Mouse (Mus musculus) thymus, postnatal 4 days (tissue): ENCODE results near the gene Ears2.

Experiments used
- DNase-seq: peaks from one replicate; pipeline ENCODE4 v3.0.0; 2021

The Ears2 gene

DNA sequence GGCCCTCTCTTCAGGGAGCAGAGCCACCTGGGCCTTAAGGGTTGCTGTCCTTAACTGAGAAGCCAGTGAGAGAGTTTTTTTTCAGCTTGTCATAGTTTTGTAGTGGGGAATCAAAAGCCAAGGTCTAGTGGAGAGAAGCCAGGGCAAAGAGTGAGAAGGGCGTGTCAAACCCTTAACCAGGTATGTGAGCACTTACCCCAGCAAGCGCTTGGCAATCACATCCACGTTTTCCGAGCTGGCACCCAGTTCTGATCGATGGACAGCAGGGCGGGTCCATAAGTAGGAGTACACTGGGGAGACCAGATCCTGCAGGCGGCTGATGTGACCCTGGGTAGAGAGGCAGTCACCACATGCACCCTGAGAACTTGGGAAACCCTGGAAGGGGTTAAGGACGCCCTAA is 23.0 kb downstream of the Ears2 start:
- DNase-seq, result no peak

DNA sequence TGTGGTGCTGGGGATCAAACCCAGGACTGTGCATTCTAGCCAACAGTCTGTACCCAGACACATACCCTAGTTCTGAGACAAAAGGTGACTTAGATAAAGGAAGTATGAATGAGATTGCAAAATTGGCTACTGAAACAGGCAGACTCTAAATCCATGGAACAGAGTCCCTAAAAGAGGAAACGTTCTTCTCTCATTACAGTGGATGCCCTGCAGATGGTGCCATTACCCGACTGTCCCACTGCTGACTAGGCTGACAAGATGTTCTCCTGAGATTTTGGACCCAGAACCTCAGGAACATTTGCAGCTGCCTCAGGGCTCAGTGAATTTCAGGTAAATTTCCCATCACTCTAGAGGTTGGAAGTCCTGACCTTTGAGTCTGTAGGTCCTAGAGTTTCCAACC is 32.7 kb downstream of the Ears2 start:
- DNase-seq, result no peak

DNA sequence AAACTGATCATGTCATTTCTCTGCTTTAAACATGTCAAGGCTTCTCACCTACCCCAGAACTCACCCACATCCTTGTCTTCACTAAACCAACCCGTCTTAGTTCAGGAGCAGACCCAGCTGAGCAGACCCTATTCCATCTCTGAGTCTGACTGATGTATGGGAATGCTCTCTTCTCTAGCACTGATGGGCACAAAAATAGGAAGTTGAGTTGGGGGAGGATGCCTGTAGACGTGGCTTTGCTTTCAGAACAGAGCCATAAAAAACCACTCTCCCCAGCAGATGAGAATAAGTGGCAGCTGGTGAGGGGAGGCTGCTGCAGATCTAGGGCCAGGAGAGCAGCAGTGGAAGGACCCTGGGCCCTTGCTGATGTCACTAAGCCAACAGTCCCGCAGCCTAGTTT is 33.7 kb downstream of the Ears2 start:
- DNase-seq, result no peak

- DNase-seq, result no peak
Measured at GRCm38 (mm10) chr7:122022131-122022530, 44.9 kb downstream of the Ears2 start.

- peak; percentile 91 for DNase-seq
Measured at GRCm38 (mm10) chr7:122020667-122021354, 46.3 kb downstream of the Ears2 start, which contains the start of gene Gga2. Gene Gga2 (minus strand): TSS chr7:122021222.

DNA sequence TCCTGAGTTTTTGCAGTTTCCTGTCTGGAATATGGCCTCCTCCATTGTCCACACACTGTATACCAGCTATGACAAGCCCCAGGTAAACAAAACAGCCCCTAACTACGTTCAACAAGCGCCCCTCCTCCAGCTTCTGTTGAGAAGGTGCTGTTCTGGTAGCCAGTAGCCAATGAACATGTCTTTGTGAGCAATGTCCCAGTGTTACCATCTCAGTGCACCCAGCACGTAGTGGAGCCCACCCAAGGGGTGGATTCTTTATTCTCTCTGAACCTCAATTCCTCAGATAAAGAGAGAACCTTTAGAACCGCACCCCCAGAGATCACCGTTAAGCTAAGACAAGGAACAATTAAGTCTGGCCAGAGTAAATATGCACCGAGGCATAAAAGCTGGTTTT is 46.8 kb downstream of the Ears2 start:
- no peak for DNase-seq

DNA sequence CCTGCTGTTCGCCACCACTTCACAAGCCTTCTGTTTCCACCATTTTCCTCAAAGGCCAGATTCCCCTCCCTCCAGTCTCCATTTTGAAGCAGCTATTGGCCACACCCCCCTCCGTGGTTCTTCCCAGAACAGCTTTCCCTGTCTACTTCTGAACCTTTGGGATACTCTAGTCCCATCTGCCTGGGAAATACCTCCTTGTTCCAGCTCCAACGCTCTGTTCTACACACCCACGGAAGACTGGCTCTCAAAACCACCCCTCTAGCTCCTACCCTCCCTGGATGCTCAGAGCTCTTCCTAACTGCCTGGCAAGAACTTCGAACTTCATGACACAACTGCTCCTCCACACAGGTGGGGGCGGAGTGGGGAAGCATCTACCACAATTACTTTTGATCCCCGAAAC is 48.1 kb downstream of the Ears2 start:
- DNase-seq, result no peak

DNA sequence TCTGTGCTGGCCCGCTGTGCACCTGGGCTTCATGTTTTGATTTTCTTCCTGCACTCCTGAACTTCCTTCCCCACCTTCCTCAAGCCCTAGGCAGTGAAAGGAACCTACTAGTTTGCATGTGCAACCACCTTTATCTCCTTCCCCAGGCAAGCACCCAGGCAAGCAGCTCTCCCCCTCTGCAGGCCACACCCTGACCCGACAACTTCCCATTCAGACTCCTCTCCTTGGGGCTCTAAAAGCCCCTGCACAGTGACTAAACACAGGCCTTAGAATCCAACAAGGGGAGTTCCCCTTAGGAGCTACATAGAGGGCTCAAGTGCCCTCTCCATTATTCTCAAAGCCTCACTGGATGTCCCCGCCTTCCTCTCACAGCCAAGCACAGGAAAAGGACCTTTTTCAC is 48.8 kb downstream of the Ears2 start:
- DNase-seq, result no peak

DNA sequence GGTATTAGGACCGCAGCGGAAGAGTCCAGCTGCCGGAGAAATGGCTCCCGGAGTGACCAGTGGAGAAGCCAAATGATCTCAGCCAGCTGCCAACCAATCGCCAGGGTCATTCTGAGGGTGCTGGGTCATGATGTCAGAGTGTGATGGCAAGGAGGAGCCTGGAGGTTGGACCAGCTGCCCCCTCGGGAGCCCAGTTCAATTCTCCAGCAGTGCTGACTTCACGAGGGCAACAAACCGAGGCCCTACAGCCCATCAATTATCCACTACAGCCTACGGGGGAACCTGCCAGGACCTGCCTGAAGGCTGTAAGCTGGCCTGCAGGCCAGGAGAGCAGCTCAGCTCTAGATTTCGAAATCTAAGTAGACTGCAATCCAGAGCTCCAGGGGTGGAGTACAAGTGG is 51.3 kb downstream of the Ears2 start:
- no peak for DNase-seq

GRCm38 (mm10) chr7:122015105-122015504 is 52.0 kb downstream of the Ears2 start:
- DNase-seq, result no peak

DNA sequence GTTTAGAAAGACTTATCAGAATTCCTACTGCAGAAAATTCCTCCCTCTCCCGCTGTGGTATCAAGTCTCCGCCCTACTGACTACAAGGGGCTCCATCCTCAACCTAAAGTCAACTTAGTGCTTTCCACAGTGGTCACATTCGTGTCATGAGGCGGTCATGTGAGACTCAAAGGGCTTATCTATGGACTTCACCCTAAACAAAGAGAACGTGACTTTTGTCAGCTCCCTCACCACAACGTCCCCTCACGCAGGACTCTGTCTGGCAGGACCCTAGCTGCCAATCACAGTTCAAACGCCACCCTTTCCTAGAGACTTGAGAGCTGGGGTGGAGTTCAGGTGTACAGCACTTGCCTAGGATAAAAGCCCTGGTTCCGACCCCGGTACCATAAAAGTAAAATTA is 54.1 kb downstream of the Ears2 start:
- no peak for DNase-seq

DNA sequence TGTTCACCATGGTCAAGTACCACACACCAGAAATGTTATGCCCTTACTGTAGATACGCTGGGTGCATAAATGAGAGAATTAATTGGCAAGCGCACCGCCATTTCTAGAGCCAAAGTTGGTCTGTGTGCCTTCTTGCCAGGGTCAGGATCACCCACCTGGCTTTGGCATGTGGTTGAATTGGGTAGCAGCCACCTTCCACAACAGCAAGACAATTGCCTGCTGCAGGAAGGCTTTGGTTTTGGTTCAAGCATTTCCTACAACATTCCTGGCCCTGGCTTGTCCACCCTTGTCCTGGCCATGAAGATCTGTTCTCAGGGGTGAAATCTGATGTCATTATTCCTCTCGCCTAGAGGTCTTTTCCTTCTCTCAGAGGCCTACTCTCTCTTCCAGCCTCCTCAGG is 54.7 kb downstream of the Ears2 start:
- DNase-seq, result no peak

DNA sequence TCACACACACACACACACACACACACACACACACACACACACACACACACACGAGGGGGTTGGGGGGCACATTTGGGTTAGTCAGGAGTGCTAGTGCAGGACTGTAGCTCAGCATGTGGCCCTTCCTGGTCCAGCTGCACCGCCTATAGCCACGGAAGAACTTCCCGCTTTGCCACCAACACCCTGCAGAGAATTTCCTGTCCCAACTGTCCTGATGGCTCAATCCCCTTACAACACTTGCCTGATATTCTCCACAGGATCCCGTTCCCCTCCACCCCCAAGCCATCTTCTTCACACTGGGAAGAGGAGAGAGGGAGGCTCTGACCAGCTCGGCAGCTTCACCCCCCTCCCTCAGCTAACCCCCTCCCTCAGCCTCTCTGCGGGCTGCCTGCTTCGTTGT is 66.7 kb downstream of the Ears2 start:
- DNase-seq, result no peak

DNA sequence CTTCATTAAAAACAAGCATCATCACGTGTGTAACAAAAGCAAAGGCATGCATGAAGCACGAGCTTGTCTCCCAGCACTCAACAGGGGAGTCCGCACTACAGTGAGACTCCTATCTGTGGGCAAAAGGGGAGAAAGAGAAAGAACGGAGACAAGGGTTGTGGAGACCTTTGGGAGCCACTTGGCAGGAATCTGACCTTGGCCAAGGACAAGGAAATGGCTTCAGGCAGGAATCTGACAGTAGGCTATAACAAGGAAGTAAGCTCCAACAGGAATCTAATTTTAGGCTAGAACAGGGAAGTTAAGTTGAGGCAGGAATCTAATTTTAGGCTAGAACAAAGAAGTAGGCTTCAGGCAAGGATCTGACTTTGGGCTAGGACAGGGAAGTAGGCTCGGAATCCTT is 71.1 kb downstream of the Ears2 start:
- DNase-seq, result no peak
